Mouse (Mus musculus) midbrain, embryonic 13.5 days (tissue): ENCODE measurements at regions not wholly inside any gene's neighbourhood (a gene's known extent, or its start where the extent isn't known, plus 50 kb on each side); places are given as distances from the start of the nearest gene placed in this dataset.
A peak's percentile ranks its signal among the peaks of the same experiment; 100 is the strongest.

Experiments
- ATAC-seq: fragments of 200-750 bp; cut with Nextera tagmentation; 2 replicates; pipeline ENCODE4 v1.8.0; 2017; ENCODE audit warnings: mild to moderate bottlenecking, moderate TSS enrichment, moderate library complexity
- H3K27ac ChIP-seq: fragments of 300-500 bp; sonication (generic); 2 replicates; pipeline ENCODE4 v1.5.1; 2015; ENCODE audit warnings: inconsistent platforms, mild to moderate bottlenecking, moderate library complexity
- H3K27me3 ChIP-seq: fragments of 300-500 bp; sonication (generic); 2 replicates; pipeline ENCODE4 v1.6.1; 2015; ENCODE audit warnings: mild to moderate bottlenecking, inconsistent platforms
- H3K36me3 ChIP-seq: fragments of 300-500 bp; sonication (generic); 2 replicates; pipeline ENCODE4 v1.6.1; 2015; ENCODE audit warnings: mild to moderate bottlenecking, inconsistent platforms
- H3K4me1 ChIP-seq: fragments of 300-500 bp; sonication (generic); replicated peaks from 2 replicates; pipeline ENCODE4 v1.6.1; 2015; ENCODE audit warnings: inconsistent platforms
- H3K4me2 ChIP-seq: fragments of 300-500 bp; sonication (generic); replicated peaks from 2 replicates; pipeline ENCODE4 v1.6.1; 2015; ENCODE audit warnings: moderate library complexity, mild to moderate bottlenecking, inconsistent platforms
- H3K4me3 ChIP-seq: fragments of 300-500 bp; sonication (generic); replicated peaks from 2 replicates; pipeline ENCODE4 v1.5.1; 2015; ENCODE audit warnings: mild to moderate bottlenecking, inconsistent platforms
- H3K9ac ChIP-seq: fragments of 300-500 bp; sonication (generic); replicated peaks from 2 replicates; pipeline ENCODE4 v1.6.1; 2015; ENCODE audit warnings: mild to moderate bottlenecking, inconsistent platforms
- H3K9me3 ChIP-seq: fragments of 300-500 bp; sonication (generic); 2 replicates; pipeline ENCODE4 v1.6.1; 2016; ENCODE audit warnings: mild to moderate bottlenecking, inconsistent platforms
- WGBS: fragments of 180-500 bp; shearing (Covaris S2); methylation state at CpG from one replicate; pipeline ENCODE4 v1.1.7; 2015; 5-methylcytosine and 5-hydroxymethylcytosine counted together

- no peaks in the 10 kb centered on the region for H3K36me3 ChIP-seq
- 93% methylated on average over 5 of the region's 5 CpGs for WGBS
- H3K4me1 ChIP-seq: peaks cover 31% of the 10 kb centered on the region
- H3K4me3 ChIP-seq: no peak overlapping the region
- no peak overlapping the region for H3K4me2 ChIP-seq
- H3K27ac ChIP-seq: no peak overlapping the region
- no peaks in the 10 kb centered on the region for H3K9me3 ChIP-seq
- no peaks in the 10 kb centered on the region for H3K27me3 ChIP-seq
- H3K9ac ChIP-seq: no peak overlapping the region
- no peak for ATAC-seq
Measured at GRCm38 (mm10) chr2:178598371-178598770, 168.0 kb downstream of the Cdh26 start.

- no peak overlapping the region for H3K4me2 ChIP-seq
- no peak overlapping the region for H3K4me3 ChIP-seq
- H3K9ac ChIP-seq: no peak overlapping the region
- no peaks in the 10 kb centered on the region for H3K36me3 ChIP-seq
- H3K27ac ChIP-seq: no peak overlapping the region
- no peaks in the 10 kb centered on the region for H3K27me3 ChIP-seq
- ATAC-seq: no peak
- WGBS: 61% methylated on average over 3 of the region's 3 CpGs
- H3K4me1 ChIP-seq: peaks cover 28% of the 10 kb centered on the region
- no peaks in the 10 kb centered on the region for H3K9me3 ChIP-seq
Measured at GRCm38 (mm10) chr2:178598836-178599235, 168.5 kb downstream of the Cdh26 start.

GRCm38 (mm10) chr2:178603443-178603842 is 173.1 kb downstream of the Cdh26 start:
- no peaks in the 10 kb centered on the region; the same call in 1 of the 2 replicates for H3K4me1 ChIP-seq
- no peaks in the 10 kb centered on the region for H3K27me3 ChIP-seq
- H3K9me3 ChIP-seq: no peaks in the 10 kb centered on the region
- H3K36me3 ChIP-seq: no peaks in the 10 kb centered on the region
- no peak for ATAC-seq
- no peak overlapping the region for H3K4me3 ChIP-seq
- H3K27ac ChIP-seq: no peak overlapping the region
- 85% methylated on average over 2 of the region's 2 CpGs for WGBS
- no peak overlapping the region for H3K9ac ChIP-seq
- no peak overlapping the region for H3K4me2 ChIP-seq

- no peak overlapping the region for H3K4me2 ChIP-seq
- no peaks in the 10 kb centered on the region; the same call in none of the 2 replicates for H3K4me1 ChIP-seq
Measured at GRCm38 (mm10) chr2:178606733-178607132, 176.4 kb downstream of the Cdh26 start.

GRCm38 (mm10) chr2:178610211-178610975 is 180.1 kb downstream of the Cdh26 start:
- 46% methylated on average over 18 of the region's 18 CpGs for WGBS
- Histone ChIP-seq H3K36me3 (no peaks in the 10 kb centered on the region), H3K27me3 (no peaks in the 10 kb centered on the region), H3K4me2 (no peak overlapping the region), H3K9me3 (no peaks in the 10 kb centered on the region), H3K4me3 (no peak overlapping the region), H3K27ac (no peak overlapping the region), H3K9ac (no peak overlapping the region), H3K4me1 (no peaks in the 10 kb centered on the region; the same call in 1 of the 2 replicates)
- no peak for ATAC-seq

More at GRCm38 (mm10) chr2:178606733-178607132, 176.4 kb downstream of the Cdh26 start:
- Histone ChIP-seq H3K9ac (no peak overlapping the region), H3K36me3 (no peaks in the 10 kb centered on the region), H3K27me3 (no peaks in the 10 kb centered on the region), H3K9me3 (no peaks in the 10 kb centered on the region), H3K27ac (no peak overlapping the region), H3K4me3 (no peak overlapping the region)
- 76% methylated on average over 4 of the region's 4 CpGs for WGBS
- ATAC-seq: no peak

- H3K9ac ChIP-seq: no peak overlapping the region
- no peaks in the 10 kb centered on the region for H3K9me3 ChIP-seq
- no peaks in the 10 kb centered on the region for H3K36me3 ChIP-seq
- no peak overlapping the region for H3K4me2 ChIP-seq
- no peaks in the 10 kb centered on the region for H3K27me3 ChIP-seq
- peak; percentile 68 for ATAC-seq
- peaks cover 8% of the 10 kb centered on the region; the same call in 1 of the 2 replicates for H3K4me1 ChIP-seq
- 29% methylated on average over 7 of the region's 7 CpGs for WGBS
- no peak overlapping the region for H3K4me3 ChIP-seq
- no peak overlapping the region for H3K27ac ChIP-seq
Measured at GRCm38 (mm10) chr2:178614761-178615160, 184.4 kb downstream of the Cdh26 start.

- Histone ChIP-seq H3K4me1 (peaks cover 5% of the 10 kb centered on the region), H3K27me3 (0 out of 2 replicates have a peak, but pooled peaks cover 2% of the 10 kb centered on the region), H3K9me3 (no peaks in the 10 kb centered on the region), H3K9ac (no peak overlapping the region), H3K27ac (no peak overlapping the region), H3K36me3 (no peaks in the 10 kb centered on the region), H3K4me3 (no peak overlapping the region), H3K4me2 (no peak overlapping the region)
- peak; percentile 74; the same call in 1 of the 2 replicates for ATAC-seq
- WGBS: 68% methylated on average over 3 of the region's 3 CpGs
Measured at GRCm38 (mm10) chr2:178622801-178623200, 192.5 kb downstream of the Cdh26 start.

GRCm38 (mm10) chr2:178624475-178624874 is 194.1 kb downstream of the Cdh26 start:
- Histone ChIP-seq H3K4me3 (no peak overlapping the region), H3K4me2 (no peak overlapping the region), H3K27me3 (0 out of 2 replicates have a peak, but pooled peaks cover 2% of the 10 kb centered on the region), H3K9me3 (no peaks in the 10 kb centered on the region), H3K27ac (0 out of 2 replicates have a peak overlapping the region, but pooled peaks have one; percentile 32), H3K9ac (no peak overlapping the region), H3K4me1 (peaks cover 11% of the 10 kb centered on the region), H3K36me3 (no peaks in the 10 kb centered on the region)
- WGBS: 69% methylated on average over 3 of the region's 3 CpGs
- ATAC-seq: peak; percentile 60; the same call in 1 of the 2 replicates

GRCm38 (mm10) chr2:178624907-178625306 is 194.6 kb downstream of the Cdh26 start:
- Histone ChIP-seq H3K4me1 (peaks cover 11% of the 10 kb centered on the region), H3K27ac (no peak overlapping the region), H3K4me2 (no peak overlapping the region), H3K36me3 (no peaks in the 10 kb centered on the region), H3K27me3 (0 out of 2 replicates have a peak, but pooled peaks cover 2% of the 10 kb centered on the region), H3K4me3 (no peak overlapping the region), H3K9ac (no peak overlapping the region), H3K9me3 (no peaks in the 10 kb centered on the region)
- WGBS: 67% methylated on average over 1 of the region's 1 CpGs
- no peak for ATAC-seq

- Histone ChIP-seq H3K4me2 (no peak overlapping the region), H3K4me1 (peaks cover 29% of the 10 kb centered on the region), H3K4me3 (no peak overlapping the region), H3K9ac (no peak overlapping the region), H3K9me3 (no peaks in the 10 kb centered on the region), H3K36me3 (no peaks in the 10 kb centered on the region), H3K27ac (no peak overlapping the region), H3K27me3 (0 out of 2 replicates have a peak, but pooled peaks cover 2% of the 10 kb centered on the region)
- peak; percentile 28; the same call in 1 of the 2 replicates for ATAC-seq
- whole genome bisulfite sequencing: 23% methylated on average over 7 of the region's 7 CpGs
Measured at GRCm38 (mm10) chr2:178629756-178630155, 199.4 kb downstream of the Cdh26 start.

- ATAC-seq: no peak
- H3K27ac ChIP-seq: no peak overlapping the region
- H3K4me3 ChIP-seq: no peak overlapping the region
- 86% methylated on average over 12 of the region's 12 CpGs for WGBS
- H3K9ac ChIP-seq: no peak overlapping the region
- H3K36me3 ChIP-seq: no peaks in the 10 kb centered on the region
- H3K4me2 ChIP-seq: no peak overlapping the region
- 0 out of 2 replicates have a peak, but pooled peaks cover 2% of the 10 kb centered on the region for H3K27me3 ChIP-seq
- H3K9me3 ChIP-seq: no peaks in the 10 kb centered on the region
- H3K4me1 ChIP-seq: peaks cover 32% of the 10 kb centered on the region
Measured at GRCm38 (mm10) chr2:178630511-178630910, 200.2 kb downstream of the Cdh26 start.

GRCm38 (mm10) chr2:178631336-178631735 is 201.0 kb downstream of the Cdh26 start:
- H3K4me3 ChIP-seq: no peak overlapping the region
- no peak overlapping the region for H3K4me2 ChIP-seq
- H3K27me3 ChIP-seq: 0 out of 2 replicates have a peak, but pooled peaks cover 2% of the 10 kb centered on the region
- no peaks in the 10 kb centered on the region for H3K36me3 ChIP-seq
- H3K4me1 ChIP-seq: peaks cover 38% of the 10 kb centered on the region
- no peak for ATAC-seq
- no peaks in the 10 kb centered on the region for H3K9me3 ChIP-seq
- no peak overlapping the region for H3K27ac ChIP-seq
- no peak overlapping the region for H3K9ac ChIP-seq
- WGBS: 65% methylated on average over 3 of the region's 3 CpGs
